ENCODE assay signal across 10 mouse cellular contexts in the genomic region with DNA sequence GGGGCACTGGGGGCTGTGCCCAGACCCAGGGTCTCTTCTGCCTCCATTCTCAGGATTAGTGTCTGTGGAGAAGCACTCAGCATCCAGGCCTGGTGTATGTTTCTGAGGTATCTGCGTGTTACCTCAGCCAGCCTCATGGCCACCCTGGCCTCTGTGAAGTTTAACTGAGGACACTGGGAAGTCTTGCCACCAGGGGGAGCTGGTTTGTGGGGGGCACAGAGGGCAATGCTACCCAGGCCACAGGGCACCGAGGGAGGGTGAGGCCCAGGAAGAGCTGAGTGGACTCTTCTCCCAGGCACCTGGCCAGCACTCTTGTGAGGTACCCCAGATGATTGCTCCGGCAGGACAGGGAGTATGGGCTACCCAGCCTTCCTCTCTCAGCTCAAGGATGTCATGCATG. TPM values are rescaled to one million over a fixed set of nuclear protein-coding genes. Genes with fewer than 3 reads are reported as not detected.
DNase-seq lines count a peak whose midpoint lies in the region; ATAC-seq and TF ChIP-seq lines count a peak whose summit lies in the region.
"Had no signal": no experiment of that assay in that cellular context is flagged by ENCODE, and none has a peak within 500 bp of the region (broad histone marks: within the 10 kb centered on the region; RNA-seq: fewer than 3 reads in every experiment).

No protein-coding gene starts in this region.

- TF ChIP-seq EP300 in heart, adult 2 months (IDR thresholded peaks at IDR 0.05; ENCODE audit: insufficient read depth, low read depth, low read length), result no peak
- no peak for TF ChIP-seq EP300 in lung, postnatal 0 days (IDR thresholded peaks at IDR 0.05)

- no peak for TF ChIP-seq POLR2A in heart, adult 2 months (IDR thresholded peaks at IDR 0.05; ENCODE audit: insufficient read depth, low read depth, low read length)

- peaks cover 1% of the 10 kb centered on the region; the same call in 1 of the 2 replicates for H3K4me1 ChIP-seq in heart, adult 2 months (ENCODE audit: control insufficient read depth, insufficient read depth, low read length)
- H3K4me1 ChIP-seq in lung, postnatal 0 days (ENCODE audit: insufficient read depth, low read depth, low read length), result peaks cover 3% of the 10 kb centered on the region; the same call in 1 of the 2 replicates

- H3K36me3 ChIP-seq in heart, adult 2 months (ENCODE audit: control insufficient read depth, insufficient read depth, low read length), result no peaks in the 10 kb centered on the region
- no peaks in the 10 kb centered on the region for H3K36me3 ChIP-seq in lung, postnatal 0 days (ENCODE audit: insufficient read depth, low read length)

- DNase-seq in heart, adult 2 months, result peak; percentile 37 to 61
- no peak for DNase-seq in heart, postnatal 25 days (ENCODE audit: low spot score)
- DNase-seq in urinary bladder, postnatal 14 days (ENCODE audit: low spot score), result peak; percentile 29
- no peak for DNase-seq in urinary bladder, postnatal 10 days (ENCODE audit: low spot score)
- DNase-seq in lung, postnatal 0 days (ENCODE audit: low spot score), result peak; percentile 27
- peak; percentile 81 for DNase-seq in thymus, postnatal 4 days
- no peak for DNase-seq in c-Kit-positive CD71-positive TER-119-positive erythroid progenitor cells, embryonic 14.5 days (ENCODE audit: low spot score)
- DNase-seq in layer of hippocampus, adult 18-20 months (ENCODE audit: low spot score in 2 of 2), result no peak

- H3K4me3 ChIP-seq in heart, adult 2 months, result no peak overlapping the region
- no peak overlapping the region for H3K4me3 ChIP-seq in lung, postnatal 0 days (ENCODE audit: low read depth, low read length)
- H3K4me3 ChIP-seq: erythroblast, embryonic 14.5 days had no signal

- intact Hi-C loops in heart, adult 2 months (cut with DNase I), result loop anchor here (1.0 to 2.0 kb wide), 2 partner anchors 119 to 131 kb away; no protein-coding TSS in a partner anchor
- intact Hi-C loops in heart, postnatal 25 days (cut with DNase I), result loop anchor here (5.0 kb wide), 1 partner anchor 119 kb away; the partner anchor contains the start of gene Man1c1

- H3K79me2 ChIP-seq in heart, adult 2 months (replicated peaks; ENCODE audit: control insufficient read depth, insufficient read depth, low read length), result no peaks in the 10 kb centered on the region

- no peaks in the 10 kb centered on the region for H3K9me3 ChIP-seq in lung, postnatal 0 days (ENCODE audit: low read length)

- WGBS in heart, adult 2 months, result 44% methylated on average over 3 of the region's 3 CpGs
- 66% methylated on average over 3 of the region's 3 CpGs for WGBS in lung, postnatal 0 days

- peak; percentile 25; the same call in 1 of the 2 replicates for ATAC-seq in lung, postnatal 0 days
- ATAC-seq: Patski had no signal

- TF ChIP-seq CTCF in heart, adult 2 months (IDR thresholded peaks at IDR 0.05), result peak; percentile 75
- TF ChIP-seq CTCF in lung, postnatal 0 days (IDR thresholded peaks at IDR 0.05), result peak; percentile 79

- H3K27ac ChIP-seq in heart, adult 2 months, result no peak overlapping the region
- H3K27ac ChIP-seq in lung, postnatal 0 days (ENCODE audit: low read length), result no peak overlapping the region

- H3K4me2 ChIP-seq in lung, postnatal 0 days (replicated peaks; ENCODE audit: low read depth, low read length), result no peak overlapping the region

- H3K27me3 ChIP-seq in heart, adult 2 months (ENCODE audit: control insufficient read depth, insufficient read depth, low read length), result no peaks in the 10 kb centered on the region
- no peaks in the 10 kb centered on the region for H3K27me3 ChIP-seq in lung, postnatal 0 days (replicated peaks; ENCODE audit: insufficient read depth, low read length)
- H3K27me3 ChIP-seq: Patski had no signal

- no peak overlapping the region for H3K9ac ChIP-seq in heart, adult 2 months (ENCODE audit: low read depth, low read length)
- no peak overlapping the region for H3K9ac ChIP-seq in lung, postnatal 0 days (replicated peaks; ENCODE audit: low read depth)

RNA-seq across cellular contexts. Expression of gene Selenon, which starts 31.5 kb away (rescaled TPM):
- 10 to 100 TPM; 18.6 to 19.9 TPM for total RNA-seq in heart, adult 2 months (2021)
- 22.5 and 23.6 TPM in 2 replicates for polyA plus RNA-seq in heart, adult 2 months (2012; rRNA removed)
- total RNA-seq in heart, postnatal 25 days (2021), result 10 to 100 TPM; 21.0 to 22.2 TPM
- polyA plus RNA-seq in lung, postnatal 0 days (2015; fragmentation: Nextera tagmentation; extraction: Ambion mirVana), result 13.6 and 17.7 TPM in 2 replicates
- 10 to 100 TPM; 18.1 to 20.0 TPM for total RNA-seq in layer of hippocampus, adult 18-20 months (2021)

RNA-seq across cellular contexts. Expression of gene Mtfr1l, which starts 48.3 kb away (rescaled TPM):
- total RNA-seq in heart, adult 2 months (2021), result 100 to 1,000 TPM; 170 to 191 TPM
- polyA plus RNA-seq in heart, adult 2 months (2012; rRNA removed), result 196 and 278 TPM in 2 replicates
- total RNA-seq in heart, postnatal 25 days (2021), result 100 to 1,000 TPM; 178 to 185 TPM
- polyA plus RNA-seq in lung, postnatal 0 days (2015; fragmentation: Nextera tagmentation; extraction: Ambion mirVana), result 169 and 188 TPM in 2 replicates
- total RNA-seq in layer of hippocampus, adult 18-20 months (2021), result 10 to 100 TPM; 69.0 to 70.7 TPM

Comparison
In these comparisons a context has a peak if more than half of its experiments do, and no peak if none do; other contexts are left out.
1. DNase-seq: peak in heart, adult 2 months (2 of 2), urinary bladder, postnatal 14 days (single experiment), lung, postnatal 0 days (single experiment) and thymus, postnatal 4 days (single experiment); none in heart, postnatal 25 days (single experiment), urinary bladder, postnatal 10 days (single experiment), c-Kit-positive CD71-positive TER-119-positive erythroid progenitor cells, embryonic 14.5 days (single experiment) and layer of hippocampus, adult 18-20 months (0 of 2).